Mouse (Mus musculus) c-Kit-positive CD71-positive TER-119-positive erythroid progenitor cells, embryonic 14.5 days (primary cell): ENCODE data around the gene Klhl36.
"Not testable (repeated sequence)": the region's sequence is repeated elsewhere in the genome, so short reads cannot be mapped to it uniquely, and the experiment has no call there.

ENCODE experiments used
- DNase-seq: peaks from one replicate; pipeline ENCODE4 v3.0.0-alpha.2; 2013; ENCODE audit warnings: low spot score

Klhl36 gene

DNA sequence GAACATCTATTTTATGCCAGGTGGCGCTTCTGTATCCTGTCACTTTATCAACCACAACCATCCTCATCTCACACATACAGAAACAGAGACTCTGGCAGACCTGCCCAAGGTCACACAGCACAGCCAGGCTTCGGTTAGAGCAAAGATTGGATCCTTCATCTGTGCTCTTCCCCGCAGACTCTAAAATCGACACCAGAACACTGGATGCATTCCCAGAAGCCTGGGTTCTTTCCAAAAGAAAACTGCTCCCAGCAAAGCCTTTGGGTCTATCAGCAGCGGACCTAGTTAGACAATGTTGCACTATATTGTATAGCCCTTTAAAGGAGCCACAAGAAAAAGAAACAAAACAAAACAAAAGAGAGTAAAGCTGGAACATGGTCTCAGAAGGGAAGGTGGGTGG lies 26.8 kb upstream of the Klhl36 start:
- no peak for DNase-seq

DNA sequence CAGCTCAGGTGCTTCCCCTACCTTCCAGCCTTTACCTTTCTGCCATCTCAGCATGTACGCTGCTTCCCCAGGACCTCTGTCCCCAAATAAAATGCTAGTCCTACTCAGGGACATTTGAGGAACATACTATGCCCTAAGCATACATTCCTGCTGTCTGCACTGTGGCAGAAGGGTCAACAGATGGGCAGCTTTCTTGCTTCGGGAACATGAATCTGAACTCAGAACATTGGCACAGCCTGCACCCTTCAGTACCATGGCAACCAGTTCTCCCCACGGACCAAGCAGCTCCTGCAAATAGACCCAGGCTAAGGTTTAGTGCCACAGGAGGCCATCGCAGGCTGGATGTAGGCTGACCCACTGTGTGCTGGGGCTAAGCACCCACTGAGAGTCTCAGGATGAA lies 25.2 kb upstream of the Klhl36 start:
- DNase-seq, result no peak

GRCm38 (mm10) chr8:119837553-119838071 lies 24.5 kb upstream of the Klhl36 start:
- no peak for DNase-seq

DNA sequence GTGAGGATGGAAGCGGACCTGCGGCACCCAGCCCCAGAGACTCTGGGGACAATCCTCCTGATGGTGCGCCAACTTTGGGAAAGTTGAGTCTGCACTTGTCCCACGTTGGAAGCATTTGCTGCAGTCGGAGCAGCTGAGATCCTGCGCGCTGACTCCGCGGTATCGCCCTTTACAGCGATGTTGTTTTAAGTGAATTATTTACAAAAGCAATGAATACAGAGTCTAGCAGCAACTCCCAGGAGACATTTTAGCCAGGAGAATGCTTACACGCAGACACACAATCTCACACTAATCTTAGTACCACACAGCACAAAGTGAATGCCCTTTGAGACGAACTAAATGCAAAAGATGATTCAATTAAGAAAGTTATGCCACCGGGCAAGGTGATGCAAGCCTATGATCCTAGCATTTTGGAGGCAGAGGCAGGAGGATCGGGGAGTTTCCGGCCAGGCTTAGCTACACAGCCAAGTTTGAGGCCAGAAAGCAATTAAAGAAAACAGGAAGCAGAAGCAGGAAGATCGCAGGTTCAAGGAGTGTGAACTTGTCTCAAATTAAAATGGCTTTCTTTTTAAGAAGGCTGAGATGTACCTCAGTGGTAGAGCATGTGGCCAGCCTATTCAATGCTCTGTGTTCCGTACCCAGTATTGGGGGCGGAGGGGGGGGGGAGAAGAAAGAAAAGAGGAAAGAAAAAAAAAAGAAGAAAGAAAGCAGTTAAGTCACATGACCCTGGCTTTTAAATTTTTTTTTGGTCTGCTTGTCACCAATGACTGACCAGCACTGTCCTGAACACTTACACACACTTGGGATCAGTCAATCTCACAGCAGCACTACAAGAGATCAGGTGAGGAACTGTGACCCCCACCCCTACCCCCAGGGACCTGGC lies 23.7 kb upstream of the Klhl36 start:
- DNase-seq, result no peak

DNA sequence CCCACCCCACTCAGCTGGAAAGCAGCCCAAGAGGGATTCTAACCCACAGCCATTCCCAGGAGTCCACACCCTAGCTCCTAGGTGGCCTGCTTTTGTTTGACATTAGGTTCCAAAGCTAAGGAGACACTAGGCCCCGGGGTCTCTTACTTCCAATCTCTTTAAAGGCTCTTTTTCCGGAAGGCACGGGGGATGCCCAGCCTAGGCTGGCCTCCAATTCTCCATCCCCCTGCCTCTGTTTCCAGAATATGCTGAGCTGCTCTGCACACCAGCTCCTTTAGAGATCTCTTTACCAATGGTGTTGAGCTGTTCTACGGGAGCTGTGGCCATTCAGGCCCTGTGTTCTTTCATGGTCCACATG lies 23.1 kb upstream of the Klhl36 start:
- DNase-seq, result no peak

GRCm38 (mm10) chr8:119839419-119840021 lies 22.5 kb upstream of the Klhl36 start:
- DNase-seq, result no peak

DNA sequence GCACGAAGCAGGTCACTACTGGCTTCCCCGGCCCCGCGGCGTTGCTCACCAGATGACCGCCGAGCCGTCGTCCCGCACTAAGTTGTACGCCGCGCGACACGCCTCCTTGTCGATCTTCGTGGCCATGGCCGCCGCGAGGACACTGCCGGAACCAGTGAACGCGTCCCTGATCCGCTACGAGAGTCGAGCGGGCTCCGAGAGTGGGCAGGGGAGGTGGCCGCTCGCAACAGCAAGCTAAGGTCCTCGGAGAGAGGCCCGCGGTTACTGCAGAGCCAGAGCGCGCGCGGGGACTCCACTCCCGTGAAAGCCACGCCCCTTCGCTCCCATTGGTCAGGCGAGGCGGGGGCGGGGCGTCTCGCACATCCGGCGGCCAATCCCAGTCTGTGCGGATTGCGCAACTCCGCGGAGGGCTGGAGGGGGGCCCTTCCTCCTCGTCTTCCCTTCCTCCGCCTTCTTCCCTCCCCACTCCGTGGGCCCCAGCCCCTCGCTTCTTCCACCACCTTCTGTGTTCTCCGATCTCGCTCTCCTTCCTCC lies 21.7 kb upstream of the Klhl36 start, which contains the start of gene Cotl1:
Gene Cotl1 (minus strand): TSS at position 270 of the 534 bp plus-strand sequence.
- peak; percentile 90 for DNase-seq

GRCm38 (mm10) chr8:119840905-119841411 lies 21.1 kb upstream of the Klhl36 start:
- DNase-seq, result no peak

- DNase-seq, result peak; percentile 74
These were observed 18.6 kb upstream of the Klhl36 start for GRCm38 (mm10) chr8:119843444-119843843.

GRCm38 (mm10) chr8:119844577-119844976 lies 17.5 kb upstream of the Klhl36 start:
- DNase-seq, result no peak

GRCm38 (mm10) chr8:119845741-119846140 lies 16.3 kb upstream of the Klhl36 start:
- DNase-seq, result not testable (repeated sequence)

GRCm38 (mm10) chr8:119847232-119847922 lies 14.7 kb upstream of the Klhl36 start:
- no peak for DNase-seq

DNA sequence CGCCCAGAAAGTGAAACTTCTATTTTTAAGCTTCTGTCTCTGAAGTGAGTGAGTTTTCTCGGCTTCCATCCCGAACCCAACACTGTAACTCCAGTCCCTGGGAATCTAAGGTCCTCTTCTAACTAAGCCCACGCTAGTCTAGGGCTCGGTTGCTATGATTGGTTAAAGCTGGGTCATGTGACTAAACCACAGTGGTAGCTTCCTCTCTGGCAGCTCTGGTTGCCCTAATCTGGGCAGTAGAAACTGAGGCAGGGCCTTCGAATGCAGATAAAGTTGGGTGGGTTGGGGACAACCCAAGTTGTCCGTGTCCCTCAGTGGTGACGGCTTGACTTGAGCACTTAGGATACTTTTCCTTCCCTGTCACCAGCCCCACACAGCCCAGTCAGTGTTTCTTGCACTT lies 8.5 kb upstream of the Klhl36 start:
- DNase-seq, result no peak

DNA sequence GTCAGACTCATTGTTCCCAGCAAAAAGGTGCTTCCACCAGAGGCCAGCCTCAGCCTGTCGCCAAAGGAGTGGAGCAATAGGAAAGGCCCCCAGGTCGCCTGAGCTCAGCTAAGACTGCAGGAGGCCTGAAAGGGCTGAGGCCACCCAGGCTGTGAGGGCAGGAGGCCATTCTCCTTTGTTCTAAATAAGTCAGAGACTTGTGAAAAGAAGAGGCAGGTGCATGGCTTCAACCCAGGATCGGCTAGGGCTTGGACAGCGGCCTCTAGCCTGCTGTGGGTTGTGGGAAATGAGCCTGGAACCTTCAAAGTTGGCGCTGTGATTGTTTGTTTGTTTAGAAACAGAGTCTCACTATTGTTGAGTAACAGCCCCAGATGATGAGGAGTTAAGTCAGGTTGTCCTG lies 8.0 kb upstream of the Klhl36 start:
- DNase-seq, result no peak

- DNase-seq, result no peak
These were observed 6.4 kb upstream of the Klhl36 start for GRCm38 (mm10) chr8:119855656-119856055.

- DNase-seq, result no peak
These were observed 4.3 kb upstream of the Klhl36 start for GRCm38 (mm10) chr8:119857767-119858166.

- no peak for DNase-seq
These were observed 296 bp downstream of the Klhl36 start for GRCm38 (mm10) chr8:119862390-119862734.

- DNase-seq, result no peak
These were observed 683 bp downstream of the Klhl36 start for GRCm38 (mm10) chr8:119862749-119863148.

GRCm38 (mm10) chr8:119869616-119870015 lies 7.5 kb downstream of the Klhl36 start:
- DNase-seq, result no peak

DNA sequence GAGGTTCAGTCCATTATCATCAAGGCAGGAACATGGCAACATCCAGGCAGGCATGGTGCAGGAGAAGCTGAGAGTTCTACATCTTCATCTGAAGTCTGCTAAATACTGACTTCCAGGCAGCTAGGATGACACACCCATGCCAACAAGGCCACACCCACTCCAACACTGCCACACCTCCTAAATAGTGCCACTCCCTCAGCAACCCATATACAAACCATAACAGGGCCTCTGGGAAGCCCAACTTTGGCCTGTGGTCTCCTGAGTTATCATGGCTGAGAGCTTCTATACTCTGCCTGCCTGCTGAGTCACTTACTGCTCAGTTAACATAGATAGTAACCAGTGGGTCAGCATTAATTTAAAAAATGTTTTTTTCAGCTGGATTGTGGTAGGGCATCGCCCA lies 11.1 kb downstream of the Klhl36 start:
- peak; percentile 57 for DNase-seq

DNA sequence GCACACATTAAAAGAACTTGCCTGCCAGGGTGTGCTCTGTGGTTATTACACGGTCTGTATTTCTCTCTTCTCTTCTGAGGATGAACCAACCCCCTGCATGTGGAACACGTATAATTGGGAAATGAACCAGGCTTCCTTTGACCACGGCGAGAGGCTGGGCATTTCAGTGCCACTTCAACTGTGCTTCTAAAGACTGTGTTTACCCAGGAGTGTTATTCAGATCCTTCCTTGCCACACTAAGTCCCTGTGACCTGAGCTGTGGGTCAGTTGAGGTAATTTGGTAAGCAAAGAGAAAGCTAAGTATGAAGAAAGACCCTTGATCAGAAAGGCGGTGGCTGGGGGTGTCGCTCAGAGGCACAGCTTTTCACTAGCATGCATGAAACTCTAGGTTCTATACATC lies 19.2 kb downstream of the Klhl36 start:
- DNase-seq, result no peak

GRCm38 (mm10) chr8:119881917-119882316 lies 19.9 kb downstream of the Klhl36 start:
- DNase-seq, result no peak
